Mouse (Mus musculus): ENCODE results near the gene Pdzd9. TPM values are rescaled to one million over a fixed set of nuclear protein-coding genes. Genes with fewer than 3 reads are reported as not detected.
"Not testable (repeated sequence)": the region's sequence is repeated elsewhere in the genome, so short reads cannot be mapped to it uniquely, and the experiment has no call there.

Pdzd9 gene
- polyA plus RNA-seq (2015; fragmentation: Nextera tagmentation; extraction: Ambion mirVana), result 0.39 and 0.54 TPM in 2 replicates

GRCm38 (mm10) chr7:120670153-120670875 lies at the start of gene Pdzd9:
Gene Pdzd9, minus strand, starts transcription at chr7:120670343.
- no peak within 1 kb of the TSS for H3K27ac ChIP-seq
- H3K4me3 ChIP-seq, result no peak within 1 kb of the TSS
- H3K36me3 ChIP-seq, result no peaks in the 10 kb centered on the region
- no peaks in the 10 kb centered on the region for H3K27me3 ChIP-seq
- WGBS, result 23% methylated on average over 14 of the region's 14 CpGs
- no peaks in the 10 kb centered on the region for H3K4me1 ChIP-seq
- H3K4me2 ChIP-seq, result no peak within 1 kb of the TSS
- H3K9ac ChIP-seq, result no peak within 1 kb of the TSS
- ATAC-seq (ENCODE audit: insufficient number of reproducible peaks, insufficient read depth, low FRiP score, low TSS enrichment, low read depth), result no peak
- H3K9me3 ChIP-seq, result no peaks in the 10 kb centered on the region

GRCm38 (mm10) chr7:120717261-120717660 lies 47.1 kb upstream of the Pdzd9 start:
- H3K27ac ChIP-seq, result no peak overlapping the region
- no peaks in the 10 kb centered on the region for H3K27me3 ChIP-seq
- 31% methylated on average over 2 of the region's 2 CpGs for WGBS
- H3K4me3 ChIP-seq, result no peak overlapping the region
- H3K9ac ChIP-seq, result no peak overlapping the region
- H3K9me3 ChIP-seq, result no peaks in the 10 kb centered on the region
- ATAC-seq (ENCODE audit: insufficient number of reproducible peaks, insufficient read depth, low FRiP score, low TSS enrichment, low read depth), result no peak
- H3K4me1 ChIP-seq, result peaks cover 4% of the 10 kb centered on the region; the same call in 1 of the 2 replicates
- peaks cover 11% of the 10 kb centered on the region for H3K36me3 ChIP-seq
- no peak overlapping the region for H3K4me2 ChIP-seq

- 94% methylated on average over 11 of the region's 11 CpGs for WGBS
- not testable (repeated sequence) for ATAC-seq (ENCODE audit: insufficient number of reproducible peaks, insufficient read depth, low FRiP score, low TSS enrichment, low read depth); H3K4me3 ChIP-seq
These were observed 43.8 kb upstream of the Pdzd9 start for GRCm38 (mm10) chr7:120713951-120714350.

GRCm38 (mm10) chr7:120713225-120713624 lies 43.1 kb upstream of the Pdzd9 start:
- WGBS, result 96% methylated on average over 2 of the region's 2 CpGs

More at GRCm38 (mm10) chr7:120713951-120714350, 43.8 kb upstream of the Pdzd9 start:
- not testable (repeated sequence) for H3K9me3 ChIP-seq, H3K27ac ChIP-seq, H3K36me3 ChIP-seq, H3K9ac ChIP-seq, H3K4me1 ChIP-seq, H3K4me2 ChIP-seq, H3K27me3 ChIP-seq

GRCm38 (mm10) chr7:120712071-120712470 lies 41.9 kb upstream of the Pdzd9 start:
- Histone ChIP-seq H3K27ac (no peak overlapping the region), H3K36me3 (peaks cover 7% of the 10 kb centered on the region; the same call in 1 of the 2 replicates), H3K4me1 (peaks cover 4% of the 10 kb centered on the region; the same call in 1 of the 2 replicates), H3K9ac (no peak overlapping the region), H3K4me2 (no peak overlapping the region), H3K4me3 (no peak overlapping the region), H3K9me3 (no peaks in the 10 kb centered on the region), H3K27me3 (no peaks in the 10 kb centered on the region)
- 94% methylated on average over 2 of the region's 2 CpGs for WGBS
- no peak for ATAC-seq (ENCODE audit: insufficient number of reproducible peaks, insufficient read depth, low FRiP score, low TSS enrichment, low read depth)

More at GRCm38 (mm10) chr7:120713225-120713624, 43.1 kb upstream of the Pdzd9 start:
- no peak overlapping the region for H3K4me2 ChIP-seq
- H3K27me3 ChIP-seq, result no peaks in the 10 kb centered on the region
- no peak overlapping the region for H3K9ac ChIP-seq
- H3K4me1 ChIP-seq, result peaks cover 4% of the 10 kb centered on the region; the same call in 1 of the 2 replicates
- ATAC-seq (ENCODE audit: insufficient number of reproducible peaks, insufficient read depth, low FRiP score, low TSS enrichment, low read depth), result no peak
- H3K27ac ChIP-seq, result no peak overlapping the region
- no peaks in the 10 kb centered on the region for H3K9me3 ChIP-seq
- H3K36me3 ChIP-seq, result peaks cover 7% of the 10 kb centered on the region; the same call in 1 of the 2 replicates
- no peak overlapping the region for H3K4me3 ChIP-seq

GRCm38 (mm10) chr7:120703888-120704287 lies 33.7 kb upstream of the Pdzd9 start:
- no peak for ATAC-seq (ENCODE audit: insufficient number of reproducible peaks, insufficient read depth, low FRiP score, low TSS enrichment, low read depth)
- Histone ChIP-seq H3K27ac (no peak overlapping the region), H3K27me3 (no peaks in the 10 kb centered on the region), H3K9me3 (no peaks in the 10 kb centered on the region), H3K4me1 (no peaks in the 10 kb centered on the region), H3K4me2 (no peak overlapping the region), H3K4me3 (no peak overlapping the region), H3K9ac (no peak overlapping the region), H3K36me3 (no peaks in the 10 kb centered on the region)
- 68% methylated on average over 3 of the region's 3 CpGs for WGBS

GRCm38 (mm10) chr7:120699586-120699985 lies 29.4 kb upstream of the Pdzd9 start:
- Histone ChIP-seq H3K9ac (no peak overlapping the region), H3K4me2 (no peak overlapping the region), H3K36me3 (0 out of 2 replicates have a peak, but pooled peaks cover 6% of the 10 kb centered on the region), H3K27me3 (no peaks in the 10 kb centered on the region), H3K9me3 (no peaks in the 10 kb centered on the region), H3K4me1 (no peaks in the 10 kb centered on the region), H3K4me3 (no peak overlapping the region), H3K27ac (no peak overlapping the region)
- ATAC-seq (ENCODE audit: insufficient number of reproducible peaks, insufficient read depth, low FRiP score, low TSS enrichment, low read depth), result no peak
- WGBS, result 88% methylated on average over 6 of the region's 6 CpGs

DNA sequence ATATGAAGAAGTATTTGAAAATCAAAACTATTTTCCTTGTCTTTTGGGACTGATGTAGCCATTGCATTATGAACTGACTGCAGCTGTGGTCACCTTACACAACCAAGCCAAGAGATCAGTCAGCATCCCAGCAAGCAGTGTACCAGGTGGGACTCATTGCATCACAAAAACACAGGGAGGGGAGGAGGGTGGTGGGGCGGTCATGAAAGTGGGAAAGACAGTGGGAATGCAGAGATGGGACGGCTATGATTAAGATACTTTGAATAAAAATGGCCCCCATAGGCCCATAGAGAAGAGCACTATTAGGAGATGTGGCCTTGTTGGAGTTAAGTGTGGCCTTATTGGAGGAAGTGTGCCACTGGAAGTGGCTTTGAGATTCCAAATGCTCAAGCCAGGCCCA lies 26.2 kb upstream of the Pdzd9 start:
- no peak overlapping the region for H3K4me3 ChIP-seq
- H3K27ac ChIP-seq, result no peak overlapping the region
- no peak overlapping the region for H3K9ac ChIP-seq
- no peaks in the 10 kb centered on the region for H3K9me3 ChIP-seq
- H3K36me3 ChIP-seq, result peaks cover 13% of the 10 kb centered on the region
- no peak for ATAC-seq (ENCODE audit: insufficient number of reproducible peaks, insufficient read depth, low FRiP score, low TSS enrichment, low read depth)
- 91% methylated on average over 2 of the region's 2 CpGs for WGBS
- no peaks in the 10 kb centered on the region for H3K4me1 ChIP-seq
- no peak overlapping the region for H3K4me2 ChIP-seq
- no peaks in the 10 kb centered on the region for H3K27me3 ChIP-seq

GRCm38 (mm10) chr7:120695641-120696040 lies 25.5 kb upstream of the Pdzd9 start:
- Histone ChIP-seq H3K4me3 (no peak overlapping the region), H3K9ac (no peak overlapping the region), H3K4me2 (no peak overlapping the region), H3K9me3 (no peaks in the 10 kb centered on the region), H3K4me1 (no peaks in the 10 kb centered on the region), H3K36me3 (peaks cover 17% of the 10 kb centered on the region), H3K27ac (no peak overlapping the region), H3K27me3 (no peaks in the 10 kb centered on the region)
- no peak for ATAC-seq (ENCODE audit: insufficient number of reproducible peaks, insufficient read depth, low FRiP score, low TSS enrichment, low read depth)
- WGBS, result 61% methylated on average over 1 of the region's 1 CpGs

DNA sequence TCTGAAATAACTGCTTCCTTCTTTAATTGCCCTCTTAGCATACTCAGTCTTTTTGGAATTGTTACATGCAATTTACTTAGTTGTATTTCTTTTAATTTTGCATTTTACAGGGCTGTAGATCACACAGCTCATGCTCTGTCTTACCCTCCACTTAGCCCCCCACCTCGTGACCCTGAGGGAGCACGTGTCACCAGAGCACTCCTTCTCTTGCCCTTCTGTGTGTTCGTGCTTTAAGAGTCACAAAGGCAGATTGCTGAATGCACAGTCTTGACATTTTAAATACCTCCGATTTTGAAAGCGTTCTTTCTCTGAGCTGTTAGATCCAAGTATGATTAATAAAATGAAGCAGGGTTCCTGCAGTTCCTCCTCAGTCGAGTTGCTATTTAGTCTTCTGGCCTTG lies 25.1 kb upstream of the Pdzd9 start:
- ATAC-seq (ENCODE audit: insufficient number of reproducible peaks, insufficient read depth, low FRiP score, low TSS enrichment, low read depth), result no peak
- WGBS, result 39% methylated on average over 6 of the region's 6 CpGs

DNA sequence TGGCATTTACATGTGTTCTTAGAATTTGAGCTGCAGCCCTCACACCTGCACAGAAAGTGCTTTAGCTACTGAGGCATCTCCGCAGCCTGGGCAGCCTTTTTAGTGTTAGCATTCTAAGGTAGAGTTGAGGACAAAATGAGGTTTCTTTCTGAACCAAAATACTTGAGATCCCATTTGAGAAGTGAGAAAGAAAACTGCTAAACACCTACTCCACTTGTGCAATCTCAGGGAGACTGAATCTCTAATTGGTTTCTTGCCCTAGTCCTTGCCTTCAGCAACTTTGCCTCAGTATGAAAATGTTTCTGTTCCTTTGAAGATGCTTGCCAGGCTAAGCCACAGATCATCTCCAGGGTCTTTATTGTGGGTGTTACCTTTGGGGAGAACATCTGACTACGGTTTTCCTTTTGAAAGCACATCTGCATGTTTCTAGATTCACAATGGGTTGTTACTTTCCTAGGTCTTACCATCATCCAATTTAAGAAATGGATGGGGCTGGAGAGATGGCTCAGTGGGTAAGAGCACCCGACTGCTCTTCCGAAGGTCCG lies 23.8 kb upstream of the Pdzd9 start:
- no peak for ATAC-seq (ENCODE audit: insufficient number of reproducible peaks, insufficient read depth, low FRiP score, low TSS enrichment, low read depth)
- WGBS, result 96% methylated on average over 5 of the region's 5 CpGs
- H3K4me3 ChIP-seq, result no peak overlapping the region
- H3K4me1 ChIP-seq, result no peaks in the 10 kb centered on the region
- no peaks in the 10 kb centered on the region for H3K9me3 ChIP-seq
- H3K9ac ChIP-seq, result no peak overlapping the region
- no peak overlapping the region for H3K27ac ChIP-seq
- H3K36me3 ChIP-seq, result peaks cover 18% of the 10 kb centered on the region
- H3K27me3 ChIP-seq, result no peaks in the 10 kb centered on the region
- no peak overlapping the region for H3K4me2 ChIP-seq

More for the DNA sequence above, 25.1 kb upstream of the Pdzd9 start:
- no peak overlapping the region for H3K4me2 ChIP-seq
- H3K9ac ChIP-seq, result no peak overlapping the region
- no peaks in the 10 kb centered on the region for H3K9me3 ChIP-seq
- H3K4me3 ChIP-seq, result no peak overlapping the region
- no peaks in the 10 kb centered on the region for H3K27me3 ChIP-seq
- H3K36me3 ChIP-seq, result peaks cover 18% of the 10 kb centered on the region
- no peak overlapping the region for H3K27ac ChIP-seq
- H3K4me1 ChIP-seq, result no peaks in the 10 kb centered on the region

- Histone ChIP-seq H3K27me3 (no peaks in the 10 kb centered on the region), H3K4me1 (peaks cover 8% of the 10 kb centered on the region; the same call in 1 of the 2 replicates), H3K4me3 (no peak overlapping the region), H3K27ac (no peak overlapping the region), H3K9me3 (no peaks in the 10 kb centered on the region), H3K36me3 (peaks cover 12% of the 10 kb centered on the region), H3K4me2 (no peak overlapping the region), H3K9ac (no peak overlapping the region)
- no peak for ATAC-seq (ENCODE audit: insufficient number of reproducible peaks, insufficient read depth, low FRiP score, low TSS enrichment, low read depth)
- WGBS, result 73% methylated on average over 4 of the region's 4 CpGs
These were observed 20.5 kb upstream of the Pdzd9 start for GRCm38 (mm10) chr7:120690634-120691033.

Measured in embryonic facial prominence, embryonic 13.5 days (tissue).